Mouse (Mus musculus) lung, postnatal 14 days (tissue): ENCODE results near the gene Ptprs.

Experiments
- DNase-seq: peaks from one replicate; pipeline ENCODE4 v3.0.0; 2021

The Ptprs gene

DNA sequence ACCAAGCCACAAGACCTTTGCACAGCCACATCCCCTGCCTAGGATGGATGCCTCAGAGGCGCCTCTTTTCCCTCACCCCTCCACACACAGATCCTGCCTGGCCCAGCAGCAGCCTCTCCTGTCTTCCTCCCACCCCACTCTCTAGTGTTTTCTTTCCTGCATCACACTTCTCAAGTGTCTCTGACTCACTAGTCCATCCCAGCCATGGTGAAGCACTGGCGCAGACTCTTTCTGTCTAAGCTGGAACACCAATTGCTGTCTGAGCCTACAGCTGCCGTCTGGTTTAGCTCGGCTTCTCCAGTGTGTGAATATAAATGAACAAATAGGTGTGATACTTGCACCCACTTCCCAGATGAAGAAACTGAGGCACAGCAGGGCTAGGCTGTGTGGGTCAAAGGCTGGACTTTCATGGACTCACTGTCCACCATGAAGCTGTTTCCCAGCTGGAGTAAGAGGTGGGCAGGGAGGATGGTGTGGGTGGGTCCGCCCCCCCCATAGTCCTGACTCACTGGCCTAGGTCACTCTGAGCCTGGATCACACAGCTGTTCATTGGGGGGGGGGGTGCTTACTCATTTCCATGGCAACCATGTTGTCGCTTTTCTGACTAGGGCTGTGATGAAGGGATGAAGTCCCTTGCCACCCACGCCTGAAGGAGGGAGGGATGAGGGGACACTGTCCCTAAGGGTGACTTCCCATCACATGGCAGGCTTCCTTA lies 14.3 kb upstream of the Ptprs start:
- DNase-seq, result no peak

DNA sequence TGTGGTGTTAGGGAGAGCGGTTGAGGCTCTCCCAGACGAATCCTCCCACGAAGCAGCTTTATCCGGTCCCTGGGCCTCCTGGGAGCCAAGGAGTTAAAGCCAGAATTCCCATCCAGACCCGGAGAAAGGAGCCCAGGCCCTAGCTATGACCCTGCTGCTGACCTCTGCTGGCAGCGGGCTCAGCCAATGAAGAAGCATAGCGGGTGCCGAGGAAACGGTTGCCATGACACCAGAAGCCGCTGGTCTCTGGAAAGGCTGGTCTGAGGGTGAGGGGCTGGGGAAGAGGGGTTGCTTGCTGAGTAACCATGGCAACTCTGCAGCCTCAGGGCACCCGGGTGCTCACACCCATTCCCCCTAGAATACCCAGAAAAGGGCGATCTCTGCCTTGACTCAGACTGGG lies 11.7 kb upstream of the Ptprs start:
- no peak for DNase-seq

GRCm38 (mm10) chr17:56487441-56487888 lies 11.2 kb upstream of the Ptprs start:
- peak; percentile 72 for DNase-seq

- DNase-seq, result no peak
Measured at GRCm38 (mm10) chr17:56485926-56486325, 9.6 kb upstream of the Ptprs start.

- DNase-seq, result no peak
Measured at GRCm38 (mm10) chr17:56485118-56485517, 8.8 kb upstream of the Ptprs start.

DNA sequence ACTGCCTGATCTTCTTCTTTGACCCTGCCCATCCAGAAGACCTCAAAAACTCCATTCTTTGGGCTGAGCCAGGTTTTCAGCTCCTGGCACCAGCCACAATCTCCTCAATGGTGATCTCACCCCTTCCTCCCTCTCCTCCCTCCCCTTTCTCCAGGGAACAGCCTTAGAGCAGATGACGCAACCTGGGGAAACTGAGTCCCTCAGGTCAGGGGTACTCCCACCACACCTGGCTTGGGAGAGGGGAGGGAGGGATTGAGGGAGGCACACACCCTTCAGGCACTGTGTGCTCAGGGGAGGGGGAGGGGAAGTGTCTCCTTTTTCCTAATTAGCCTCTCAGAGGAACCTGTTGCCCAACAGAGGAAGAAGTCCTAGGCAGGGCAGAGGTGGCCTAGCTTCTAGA lies 6.4 kb upstream of the Ptprs start:
- DNase-seq, result no peak

- DNase-seq, result peak; percentile 86
Measured at GRCm38 (mm10) chr17:56479358-56479757, 3.1 kb upstream of the Ptprs start.

GRCm38 (mm10) chr17:56478191-56478611 lies 1.9 kb upstream of the Ptprs start:
- no peak for DNase-seq

- DNase-seq, result no peak
Measured at GRCm38 (mm10) chr17:56477191-56477818, 1.0 kb upstream of the Ptprs start.

DNA sequence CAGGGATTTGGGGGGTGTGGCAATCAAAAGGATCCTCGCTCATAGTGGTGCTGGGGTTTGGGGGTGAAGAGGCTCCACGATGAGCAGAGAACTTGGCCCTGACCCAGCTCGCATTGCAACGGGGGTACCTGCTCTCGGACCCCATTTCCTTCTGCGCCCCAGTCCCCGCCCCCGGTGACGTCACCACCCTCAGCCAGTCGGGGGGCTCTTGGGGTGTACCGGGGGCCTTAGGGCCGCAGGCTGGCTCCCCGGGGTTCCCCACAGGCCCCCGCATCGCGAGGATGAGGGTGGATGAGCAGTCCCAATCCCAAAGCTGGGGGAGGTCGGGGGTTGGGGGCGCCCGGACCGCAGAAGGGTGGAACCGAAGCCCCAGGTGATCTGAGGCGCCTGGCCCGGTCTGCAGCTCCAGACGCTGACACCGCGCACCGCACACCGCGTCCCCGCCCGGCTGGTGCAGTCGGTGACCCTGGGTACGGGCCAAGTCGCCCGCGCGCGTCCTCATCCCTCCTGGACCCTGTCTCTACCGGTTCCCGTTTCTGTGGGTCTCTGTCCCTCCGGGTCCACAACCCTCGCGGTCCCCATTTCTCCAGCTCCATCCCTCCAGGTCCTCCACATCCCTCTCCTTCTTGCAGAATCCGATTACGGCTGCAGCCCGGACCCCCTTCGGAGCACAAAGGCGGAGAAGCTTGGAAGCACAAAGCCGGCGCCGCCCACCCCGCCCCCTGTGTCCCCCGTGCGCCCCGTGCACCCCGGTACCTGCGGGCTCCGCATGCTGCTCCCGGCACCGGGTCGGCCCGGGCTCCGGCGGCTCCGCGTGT lies 490 bp downstream of the Ptprs start:
- DNase-seq, result peak; percentile 30

DNA sequence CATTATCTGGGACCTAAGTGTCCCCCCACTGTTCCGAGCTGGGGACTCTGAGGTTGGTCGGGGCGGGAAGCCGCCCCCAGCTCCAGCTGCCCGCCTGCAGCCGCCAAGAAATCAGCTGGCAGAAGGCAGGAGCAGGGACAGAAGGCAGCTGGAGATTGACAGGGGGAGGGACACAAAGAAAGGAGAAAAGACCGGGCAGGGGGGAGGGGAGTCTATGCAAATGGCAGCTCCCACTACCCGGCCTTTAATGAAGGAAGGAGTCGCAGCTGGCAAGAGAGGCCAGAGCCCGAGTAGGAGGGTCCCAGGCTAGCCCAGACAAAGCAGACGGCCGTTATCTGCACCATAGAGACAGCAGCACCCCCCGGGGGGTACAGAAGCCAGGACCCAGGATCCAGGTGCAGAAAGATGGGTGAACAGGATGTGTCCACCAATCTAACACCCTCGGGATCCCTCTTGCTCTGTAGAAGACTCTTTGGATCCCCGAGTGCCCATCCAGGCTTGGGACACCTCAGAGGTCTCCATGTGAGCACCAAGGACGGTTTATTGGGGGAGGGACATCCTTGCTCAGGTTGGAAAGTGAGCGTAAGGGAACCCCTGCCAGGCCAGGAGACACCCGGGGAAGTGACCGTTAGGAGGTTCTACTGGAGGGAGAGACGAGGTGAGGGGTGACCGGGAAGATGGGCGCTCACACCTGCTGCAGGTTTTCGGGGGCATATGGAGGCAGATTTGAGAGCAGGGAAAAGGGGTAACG lies 1.3 kb downstream of the Ptprs start:
- DNase-seq, result peak; percentile 45

DNA sequence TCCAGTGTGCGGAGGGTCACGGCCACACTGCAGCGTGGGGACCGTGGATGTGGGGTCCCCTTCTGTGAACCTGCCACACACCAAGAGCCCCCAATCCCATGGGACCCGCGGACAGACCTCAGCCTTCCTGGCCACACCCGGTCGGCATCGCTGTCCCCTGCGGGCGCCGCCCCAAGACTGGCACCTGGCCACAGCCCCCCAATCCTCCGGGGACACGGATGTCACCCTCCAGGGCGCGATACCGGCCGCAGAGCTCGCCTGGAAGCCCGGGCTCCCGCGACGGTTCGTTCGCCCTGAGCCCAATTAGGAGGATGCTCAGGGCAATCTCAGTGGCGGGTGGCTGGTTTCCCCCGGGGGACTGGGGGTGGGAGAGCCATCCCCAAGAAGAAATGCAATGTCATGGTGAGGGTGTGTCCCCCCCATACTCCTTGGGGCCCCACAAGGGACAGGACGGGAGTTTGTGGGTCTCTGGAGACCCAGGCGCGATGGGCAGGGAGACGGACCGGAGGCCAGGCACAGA lies 1.9 kb downstream of the Ptprs start:
- DNase-seq, result no peak

DNA sequence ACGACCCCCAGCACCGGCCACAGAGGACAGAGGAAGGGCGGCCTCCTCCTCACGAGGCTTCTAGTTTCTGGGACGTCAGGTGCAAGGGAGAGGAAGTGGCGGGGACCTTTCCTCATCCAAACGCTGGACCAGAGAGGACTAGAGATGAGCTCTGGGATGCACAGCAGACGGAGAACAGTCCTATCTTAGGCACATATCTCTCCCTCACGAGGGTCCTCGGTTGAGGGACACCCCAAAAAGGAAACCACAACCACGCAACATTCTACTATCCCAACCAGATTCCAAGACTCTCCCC lies 2.7 kb downstream of the Ptprs start:
- DNase-seq, result no peak

DNA sequence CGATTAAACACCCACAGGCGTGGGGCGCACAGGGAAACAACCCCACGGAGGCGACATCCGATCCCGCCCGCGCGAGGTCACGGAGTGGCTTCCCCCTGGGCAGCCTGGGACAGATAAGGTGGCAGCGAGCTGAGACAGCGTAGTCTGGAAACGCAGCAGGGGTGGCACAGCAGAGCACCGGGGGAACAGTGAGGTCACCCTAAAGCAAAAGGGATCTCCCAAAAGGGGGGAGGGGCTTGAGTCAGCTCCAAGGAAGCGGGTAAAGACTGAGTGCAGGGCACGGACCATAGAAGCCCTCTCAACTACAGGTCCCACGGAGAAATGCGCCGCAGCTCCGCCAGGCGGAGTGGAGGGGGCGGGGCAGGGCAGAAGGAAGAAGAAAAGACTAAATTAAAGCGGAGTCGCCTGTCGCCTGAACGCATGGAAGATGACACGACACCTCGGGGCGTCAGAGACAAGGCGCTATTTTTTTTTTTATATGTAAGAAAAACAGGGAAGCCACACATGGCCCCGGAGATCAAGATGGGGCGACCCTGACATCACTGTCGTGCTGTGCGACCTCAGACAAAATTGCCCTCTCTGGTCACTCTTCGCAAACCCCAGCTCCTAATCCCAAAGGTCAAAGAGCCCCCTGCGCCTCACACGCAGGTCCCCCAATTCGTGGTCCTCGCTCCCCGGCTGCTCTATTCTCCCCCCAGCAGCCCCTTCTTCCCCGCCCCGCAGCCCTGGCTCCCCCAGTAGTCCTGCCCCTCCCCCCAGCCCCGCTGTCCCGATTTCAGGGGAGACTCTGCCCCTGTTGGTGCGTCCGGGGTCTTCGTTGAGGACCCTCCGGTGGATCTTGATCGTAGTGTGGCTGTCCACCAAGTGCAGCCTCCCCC lies 3.3 kb downstream of the Ptprs start:
- DNase-seq, result peak; percentile 64

DNA sequence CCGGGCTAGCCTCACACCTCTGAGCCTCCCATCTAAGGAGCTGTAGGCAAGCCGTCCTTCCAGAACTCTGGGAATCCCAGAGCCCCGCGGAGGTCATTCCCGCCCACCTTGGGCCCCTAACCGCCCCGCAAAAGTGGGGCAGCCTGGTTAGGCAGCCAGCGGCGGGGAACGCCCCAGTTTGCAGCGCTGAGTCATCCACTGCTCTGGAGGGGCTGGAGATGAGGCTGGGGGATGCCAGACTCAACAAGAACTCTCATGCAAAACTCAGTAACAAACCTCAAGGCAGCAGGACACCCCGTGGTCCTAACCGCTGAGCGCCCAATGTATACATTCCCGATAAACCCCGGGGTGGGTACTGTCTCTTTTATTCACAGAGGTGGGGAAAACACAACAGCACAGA lies 4.2 kb downstream of the Ptprs start:
- DNase-seq, result no peak

- no peak for DNase-seq
Measured at GRCm38 (mm10) chr17:56471136-56471535, 5.1 kb downstream of the Ptprs start.

- no peak for DNase-seq
Measured at GRCm38 (mm10) chr17:56470571-56470970, 5.7 kb downstream of the Ptprs start.

DNA sequence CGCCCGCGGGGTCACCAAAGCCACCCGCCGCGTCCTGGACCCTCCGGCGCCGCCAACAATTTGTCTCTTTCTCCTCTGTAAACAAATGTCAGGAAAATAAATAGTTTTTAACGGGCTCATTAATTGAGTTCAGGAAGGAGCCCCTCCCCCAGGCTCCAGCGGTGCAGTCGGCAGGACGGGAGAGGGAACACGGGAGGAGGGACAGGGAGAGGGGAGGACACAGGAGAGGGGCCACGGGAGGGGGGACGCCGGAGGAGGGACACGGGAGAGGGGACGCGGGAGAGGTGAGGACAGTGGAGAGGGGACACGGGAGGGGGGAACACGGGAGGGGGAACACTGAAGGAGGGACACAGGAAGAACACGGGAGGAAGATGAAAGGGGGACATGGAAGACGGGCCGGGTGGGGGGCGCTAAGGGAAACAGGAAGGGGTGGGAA lies 6.3 kb downstream of the Ptprs start:
- DNase-seq, result peak; percentile 44

- no peak for DNase-seq
Measured at GRCm38 (mm10) chr17:56469275-56469674, 7.0 kb downstream of the Ptprs start.

DNA sequence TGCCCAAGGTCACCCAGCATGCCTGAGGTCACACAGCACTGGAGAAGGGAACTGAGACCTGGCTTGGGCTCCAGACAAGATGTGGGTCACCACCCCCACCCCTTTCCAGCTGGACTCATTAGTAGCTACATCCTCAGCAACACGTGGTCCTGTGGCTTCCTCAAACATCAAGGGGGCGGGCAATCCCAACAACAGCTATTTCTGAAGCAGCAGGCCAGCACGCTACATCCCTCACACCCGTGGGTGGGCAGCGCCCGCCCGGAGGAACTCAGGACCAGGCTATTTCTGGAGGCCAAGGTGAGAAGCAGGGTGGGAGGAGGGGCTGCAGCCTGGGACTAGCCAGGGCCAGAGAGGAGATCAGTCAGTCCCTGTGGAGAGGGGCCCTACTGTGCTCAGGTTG lies 7.4 kb downstream of the Ptprs start:
- DNase-seq, result no peak

DNA sequence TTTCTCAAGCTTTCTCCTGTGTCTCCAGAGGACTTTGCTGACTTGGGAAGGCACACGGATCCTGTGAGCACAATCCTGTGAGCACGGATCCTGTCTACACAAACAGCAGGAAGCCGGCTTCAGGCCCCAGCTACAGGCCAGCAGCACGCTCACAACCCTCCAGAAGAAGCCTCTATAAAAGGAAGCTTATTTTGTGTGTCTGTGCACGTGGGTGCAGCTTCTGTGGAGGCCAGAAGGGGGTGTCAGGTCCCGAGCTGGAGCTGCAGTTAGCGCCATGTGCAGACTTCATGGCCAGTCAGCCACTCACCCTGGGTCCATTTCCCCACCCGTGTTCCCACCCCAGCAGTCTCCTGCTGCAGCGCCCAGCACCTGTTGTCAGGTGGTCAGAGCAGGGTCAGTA lies 7.9 kb downstream of the Ptprs start:
- DNase-seq, result no peak

GRCm38 (mm10) chr17:56467456-56467884 lies 8.8 kb downstream of the Ptprs start:
- DNase-seq, result peak; percentile 57
